Mouse (Mus musculus) megakaryocyte, adult 5-6 weeks (primary cell): Measurements from ENCODE around the gene Comt. TPM values are rescaled to one million over a fixed set of nuclear protein-coding genes. Genes with fewer than 3 reads are reported as not detected.

Source experiments
- ATAC-seq: 2 replicates; pipeline ENCODE4 v1.8.0; 2016; ENCODE audit warnings: mild to moderate bottlenecking, inconsistent platforms; ENCODE audit not compliant: poor library complexity, severe bottlenecking
- total RNA-seq, 2 experiments: library from RNA; stranded (forward) in 1 of 2; stranded (reverse) in 1 of 2; fragments of 153-499, 151-499 nt in 1 of 2; fragments of 221-1000, 200-1000 nt in 1 of 2; gene quantifications; 2 replicates each; pipeline versions ENCODE4 v1.2.3 to v1.2.4; 2015 to 2017

The Comt gene
- total RNA-seq, 2 experiments from 2014 or later = 40.8 to 43.8 TPM

GRCm38 (mm10) chr16:18370197-18370596 lies 56.5 kb downstream of the Comt start:
- ATAC-seq = no peak

- no peak for ATAC-seq
These were observed 59.8 kb downstream of the Comt start for GRCm38 (mm10) chr16:18366849-18367248.

GRCm38 (mm10) chr16:18362948-18363347 lies 63.7 kb downstream of the Comt start:
- ATAC-seq = no peak

GRCm38 (mm10) chr16:18360151-18360805 lies 66.4 kb downstream of the Comt start:
- ATAC-seq = no peak

GRCm38 (mm10) chr16:18357977-18358376 lies 68.7 kb downstream of the Comt start:
- ATAC-seq = no peak

GRCm38 (mm10) chr16:18356961-18357360 lies 69.7 kb downstream of the Comt start:
- no peak for ATAC-seq

Other genes starting within 250 kb of the Comt start
- gene Ccdc188, start 209.0 kb downstream of the Comt start, total RNA-seq (2015) = not detected in 2 replicates
- gene Ccdc188, start 209.0 kb downstream of the Comt start, total RNA-seq (2017) = not detected in 2 replicates
- gene Zdhhc8, start 191.7 kb downstream of the Comt start, total RNA-seq (2015) = 5.1 and 5.8 TPM in 2 replicates
- gene Zdhhc8, start 191.7 kb downstream of the Comt start, total RNA-seq (2017) = 2.2 and 4.0 TPM in 2 replicates
- gene Trmt2a, start 178.2 kb downstream of the Comt start, total RNA-seq (2015) = 62.8 and 73.1 TPM in 2 replicates
- gene Trmt2a, start 178.2 kb downstream of the Comt start, total RNA-seq (2017) = 48.8 and 69.0 TPM in 2 replicates
- gene Ranbp1, start 178.1 kb downstream of the Comt start, total RNA-seq (2015) = 222 and 262 TPM in 2 replicates
- gene Ranbp1, start 178.1 kb downstream of the Comt start, total RNA-seq (2017) = 251 and 278 TPM in 2 replicates
- not detected in 2 replicates for gene Gm49776, start 168.5 kb downstream of the Comt start, total RNA-seq (2015)
- not detected in 2 replicates for gene Gm49776, start 168.5 kb downstream of the Comt start, total RNA-seq (2017)
- gene Dgcr8, start 137.6 kb downstream of the Comt start, total RNA-seq (2015) = 23.3 and 32.1 TPM in 2 replicates
- gene Dgcr8, start 137.6 kb downstream of the Comt start, total RNA-seq (2017) = 33.2 and 40.2 TPM in 2 replicates
- gene Tango2, start 78.7 kb downstream of the Comt start, total RNA-seq (2015) = 27.2 and 27.4 TPM in 2 replicates
- gene Tango2, start 78.7 kb downstream of the Comt start, total RNA-seq (2017) = 5.7 and 11.8 TPM in 2 replicates
- gene Arvcf, start 78.7 kb downstream of the Comt start, total RNA-seq (2015) = 0.38 and 0.68 TPM in 2 replicates
- gene Arvcf, start 78.7 kb downstream of the Comt start, total RNA-seq (2017) = 1.5 and 3.0 TPM in 2 replicates
- 10.3 and 11.8 TPM in 2 replicates for gene Txnrd2, start 468 bp downstream of the Comt start, total RNA-seq (2015)
- 7.0 and 9.3 TPM in 2 replicates for gene Txnrd2, start 468 bp downstream of the Comt start, total RNA-seq (2017)
- 1.7 and 4.6 TPM in 2 replicates for gene Gnb1l, start 71.9 kb upstream of the Comt start, total RNA-seq (2015)
- gene Gnb1l, start 71.9 kb upstream of the Comt start, total RNA-seq (2017) = 0.20 and 3.5 TPM in 2 replicates
- 2.4 and 2.5 TPM in 2 replicates for gene Rtl10, start 72.0 kb upstream of the Comt start, total RNA-seq (2015)
- gene Rtl10, start 72.0 kb upstream of the Comt start, total RNA-seq (2017) = 0.29 and 3.5 TPM in 2 replicates
- gene Tbx1, start 163.8 kb upstream of the Comt start, total RNA-seq (2015) = not detected in 2 replicates
- not detected in 2 replicates for gene Tbx1, start 163.8 kb upstream of the Comt start, total RNA-seq (2017)
- gene Gp1bb, start 195.6 kb upstream of the Comt start, total RNA-seq (2015) = 0.38 and 0.55 TPM in 2 replicates
- gene Gp1bb, start 195.6 kb upstream of the Comt start, total RNA-seq (2017) = 0.70 TPM in 1 of 2 replicates, not detected in the other
- 1.7 and 2.9 TPM in 2 replicates for gene Gm49601, start 199.6 kb upstream of the Comt start, total RNA-seq (2015)
- gene Gm49601, start 199.6 kb upstream of the Comt start, total RNA-seq (2017) = 0.61 and 3.2 TPM in 2 replicates
- 19.5 and 23.5 TPM in 2 replicates for gene Sept5, start 203.1 kb upstream of the Comt start, total RNA-seq (2015)
- 11.6 and 17.0 TPM in 2 replicates for gene Sept5, start 203.1 kb upstream of the Comt start, total RNA-seq (2017)